Mouse (Mus musculus): ENCODE measurements at regions not wholly inside any gene's neighbourhood (a gene's known extent, or its start where the extent isn't known, plus 50 kb on each side); places are given as distances from the start of the nearest gene placed in this dataset.
A peak's percentile ranks its signal among the peaks of the same experiment; 100 is the strongest.

- peak; percentile 35 for DNase-seq (ENCODE audit: low read depth, low spot score)
- Histone ChIP-seq H3K4me1 (ENCODE audit: control insufficient read depth in 2 of 2, insufficient read depth in 2 of 2, low read length in 2 of 2, poor library complexity in 1 of 2) (0 out of 4 replicates have a peak, but pooled peaks cover 0 to 1% of the 10 kb centered on the region in 2 experiments), H3K36me3 (ENCODE audit: control insufficient read depth, insufficient read depth, low read length, poor library complexity, severe bottlenecking) (no peaks in the 10 kb centered on the region), H3K4me3 (ENCODE audit: insufficient read depth in 1 of 2, low read depth in 1 of 2, low read length in 2 of 2, poor library complexity in 1 of 2, severe bottlenecking in 1 of 2) (no peak overlapping the region), H3K9ac (ENCODE audit: insufficient read depth, low read depth, low read length, poor library complexity, severe bottlenecking) (no peak overlapping the region), H3K27ac (ENCODE audit: insufficient read depth, low read depth, low read length, poor library complexity, severe bottlenecking) (no peak overlapping the region), H3K9me3 (ENCODE audit: control insufficient read depth, insufficient read depth, low read depth, low read length) (no peaks in the 10 kb centered on the region)
- in situ Hi-C loops (cut with MboI; ENCODE audit: low sequenced_read_pairs in 2 of 2, unreplicated experiment in 2 of 2) = no loop called here
- TF ChIP-seq ZNF384 (IDR thresholded peaks at IDR 0.05; ENCODE audit: low read depth, low read length) (no peak), ZC3H11A (IDR thresholded peaks at IDR 0.05; ENCODE audit: borderline replicate concordance, low read depth, low read length) (no peak), CHD2 (IDR thresholded peaks at IDR 0.05; ENCODE audit: low read depth, low read length) (no peak), HCFC1 (IDR thresholded peaks at IDR 0.05; ENCODE audit: borderline replicate concordance, insufficient read depth, low read length) (no peak), MAFK (IDR thresholded peaks at IDR 0.05; ENCODE audit: insufficient read depth, low read depth, low read length) (no peak)
Observed at GRCm38 (mm10) chr15:46087307-46087706, 5953.1 kb downstream of the 9330182O14Rik start.

DNA sequence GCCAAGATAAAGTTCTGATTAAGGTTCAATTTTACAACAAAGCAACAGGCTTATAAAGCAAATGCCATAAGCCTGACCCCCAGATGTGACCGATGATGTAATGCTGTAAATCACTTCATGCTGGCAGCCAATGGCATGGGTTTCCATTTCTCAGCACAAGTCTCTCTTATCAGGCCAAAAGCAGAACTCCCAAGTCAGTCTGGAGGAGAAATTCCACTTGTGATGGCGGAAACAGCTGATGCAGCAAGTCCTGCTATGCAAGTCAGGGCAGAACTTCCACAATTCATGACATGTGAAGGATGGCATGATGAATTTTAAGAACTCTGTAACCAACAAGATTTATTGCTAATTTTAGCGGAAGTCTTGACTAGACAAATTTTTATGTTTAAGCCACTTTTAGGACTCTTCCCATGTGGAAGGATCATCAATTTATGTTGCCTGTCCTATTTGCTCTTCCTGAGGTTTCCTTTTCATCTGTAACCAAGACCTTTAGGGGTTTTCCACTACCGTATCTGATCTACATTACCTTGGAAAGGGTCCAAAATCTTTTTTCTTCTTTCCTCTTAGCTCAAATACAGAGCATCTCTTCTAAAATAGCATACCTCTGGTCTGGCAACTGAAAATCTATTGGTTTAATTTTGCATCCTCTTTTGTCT lies 5991.7 kb downstream of the 9330182O14Rik start:
- Histone ChIP-seq H3K4me3 (ENCODE audit: insufficient read depth in 1 of 2, low read depth in 1 of 2, low read length in 2 of 2, poor library complexity in 1 of 2, severe bottlenecking in 1 of 2) (no peak overlapping the region), H3K27ac (ENCODE audit: insufficient read depth, low read depth, low read length, poor library complexity, severe bottlenecking) (no peak overlapping the region), H3K9ac (ENCODE audit: insufficient read depth, low read depth, low read length, poor library complexity, severe bottlenecking) (no peak overlapping the region), H3K9me3 (ENCODE audit: control insufficient read depth, insufficient read depth, low read depth, low read length) (no peaks in the 10 kb centered on the region), H3K4me1 (ENCODE audit: control insufficient read depth in 2 of 2, insufficient read depth in 2 of 2, low read length in 2 of 2, poor library complexity in 1 of 2) (no peaks in the 10 kb centered on the region), H3K36me3 (ENCODE audit: control insufficient read depth, insufficient read depth, low read length, poor library complexity, severe bottlenecking) (no peaks in the 10 kb centered on the region)
- no peak for DNase-seq (ENCODE audit: low read depth, low spot score)
- in situ Hi-C loops (cut with MboI; ENCODE audit: low sequenced_read_pairs in 2 of 2, unreplicated experiment in 2 of 2) = no loop called here
- no peak for TF ChIP-seq HCFC1 (IDR thresholded peaks at IDR 0.05; ENCODE audit: borderline replicate concordance, insufficient read depth, low read length)
- TF ChIP-seq MAFK (IDR thresholded peaks at IDR 0.05; ENCODE audit: insufficient read depth, low read depth, low read length) = no peak
- TF ChIP-seq CHD2 (IDR thresholded peaks at IDR 0.05; ENCODE audit: low read depth, low read length) = no peak
- no peak for TF ChIP-seq ZC3H11A (IDR thresholded peaks at IDR 0.05; ENCODE audit: borderline replicate concordance, low read depth, low read length)
- no peak for TF ChIP-seq ZNF384 (IDR thresholded peaks at IDR 0.05; ENCODE audit: low read depth, low read length)

Data from ES-E14 (cell line).